Mouse (Mus musculus) B cell, adult 2 months (primary cell): ENCODE data around the gene Evi5.

Experiments used
- DNase-seq, 2 experiments: peaks; one replicate each; pipeline ENCODE4 v3.0.0; 2022

Evi5 gene

GRCm38 (mm10) chr5:107869701-107870100, 5.2 kb downstream of the Evi5 start:
- peak; percentile 4 to 9 for DNase-seq

- peak; percentile 69 to 77 for DNase-seq
These were observed 5.9 kb downstream of the Evi5 start for GRCm38 (mm10) chr5:107868905-107869424.

GRCm38 (mm10) chr5:107867970-107868904, 6.7 kb downstream of the Evi5 start:
- DNase-seq = peak; percentile 80

- peak; percentile 40 to 41 for DNase-seq
These were observed 8.5 kb downstream of the Evi5 start for GRCm38 (mm10) chr5:107866127-107867126.

GRCm38 (mm10) chr5:107863971-107864370, 10.9 kb downstream of the Evi5 start:
- no peak for DNase-seq

GRCm38 (mm10) chr5:107858963-107859362, 15.9 kb downstream of the Evi5 start:
- DNase-seq = peak; percentile 34 to 41

- DNase-seq = no peak
These were observed 19.4 kb downstream of the Evi5 start for GRCm38 (mm10) chr5:107855546-107855945.

GRCm38 (mm10) chr5:107854556-107854955, 20.4 kb downstream of the Evi5 start:
- no peak for DNase-seq

- no peak for DNase-seq
These were observed 21.1 kb downstream of the Evi5 start for GRCm38 (mm10) chr5:107853807-107854206.

GRCm38 (mm10) chr5:107848964-107849363, 25.9 kb downstream of the Evi5 start:
- DNase-seq = no peak

- DNase-seq = no peak
These were observed 27.1 kb downstream of the Evi5 start for GRCm38 (mm10) chr5:107847817-107848216.

GRCm38 (mm10) chr5:107847349-107847748, 27.6 kb downstream of the Evi5 start:
- DNase-seq = no peak

GRCm38 (mm10) chr5:107840549-107841238, 34.2 kb downstream of the Evi5 start:
- no peak for DNase-seq

GRCm38 (mm10) chr5:107838891-107839644, 35.8 kb downstream of the Evi5 start:
- DNase-seq = no peak

- DNase-seq = no peak
These were observed 40.6 kb downstream of the Evi5 start for GRCm38 (mm10) chr5:107834287-107834686.

- DNase-seq = no peak
These were observed 43.6 kb downstream of the Evi5 start for GRCm38 (mm10) chr5:107831351-107831750.

- DNase-seq = no peak
These were observed 44.8 kb downstream of the Evi5 start, which contains the start of gene Ube2d2b for GRCm38 (mm10) chr5:107829998-107830560. Gene Ube2d2b, plus strand, starts transcription at chr5:107830099.

GRCm38 (mm10) chr5:107822521-107822920, 52.4 kb downstream of the Evi5 start:
- no peak for DNase-seq

GRCm38 (mm10) chr5:107814651-107815050, 60.3 kb downstream of the Evi5 start:
- no peak for DNase-seq

GRCm38 (mm10) chr5:107807496-107807895, 67.4 kb downstream of the Evi5 start:
- no peak for DNase-seq

GRCm38 (mm10) chr5:107802621-107803020, 72.3 kb downstream of the Evi5 start:
- no peak for DNase-seq
